Mouse (Mus musculus) monocyte, adult 2 months (primary cell): ENCODE data around the gene Fkbp11.

Experiments
- DNase-seq, 2 experiments: peaks; one replicate each; pipeline ENCODE4 v3.0.0; 2022; ENCODE audit warnings: low spot score in 2 of 2, low read depth in 1 of 2

Fkbp11 gene

DNA sequence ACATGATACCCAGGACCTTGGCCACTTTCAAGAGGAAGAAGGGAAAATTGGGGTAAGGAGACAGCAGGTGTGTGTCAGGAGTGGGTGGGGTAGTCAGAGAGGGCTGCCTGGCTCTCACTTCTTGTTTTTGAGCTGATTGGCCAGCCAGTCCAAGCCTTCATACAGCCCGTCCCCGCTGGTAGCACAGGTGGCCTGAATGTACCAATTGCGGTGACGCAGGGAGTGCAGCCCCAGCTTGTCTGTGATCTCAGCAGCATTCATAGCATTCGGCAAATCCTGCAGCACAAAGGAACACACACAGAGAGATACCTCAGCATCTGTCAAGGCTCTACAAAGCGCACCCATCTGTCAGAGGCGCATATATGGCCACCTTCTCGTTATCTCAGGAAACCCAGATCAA lies 12.2 kb upstream of the Fkbp11 start:
- DNase-seq: no peak

DNA sequence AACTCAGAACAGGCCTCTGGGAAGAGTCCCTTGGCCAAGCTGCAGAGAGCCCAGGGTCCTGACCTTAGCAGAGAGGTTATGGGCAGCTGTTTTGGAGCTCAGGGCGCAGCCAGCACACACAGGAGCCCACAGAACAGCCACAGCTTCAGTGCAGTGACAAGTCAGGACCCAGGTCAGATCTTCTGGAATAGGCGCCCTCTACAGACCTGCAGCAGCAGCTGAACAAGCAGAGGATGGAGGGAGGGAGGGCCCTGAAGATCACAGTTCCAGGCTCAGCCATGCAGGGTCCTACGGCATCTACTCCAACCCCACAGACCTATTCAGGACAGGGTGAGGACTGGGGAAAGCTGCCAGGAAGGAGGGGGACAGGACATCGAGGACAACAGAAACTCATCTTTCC lies 10.8 kb upstream of the Fkbp11 start:
- no peak for DNase-seq

DNA sequence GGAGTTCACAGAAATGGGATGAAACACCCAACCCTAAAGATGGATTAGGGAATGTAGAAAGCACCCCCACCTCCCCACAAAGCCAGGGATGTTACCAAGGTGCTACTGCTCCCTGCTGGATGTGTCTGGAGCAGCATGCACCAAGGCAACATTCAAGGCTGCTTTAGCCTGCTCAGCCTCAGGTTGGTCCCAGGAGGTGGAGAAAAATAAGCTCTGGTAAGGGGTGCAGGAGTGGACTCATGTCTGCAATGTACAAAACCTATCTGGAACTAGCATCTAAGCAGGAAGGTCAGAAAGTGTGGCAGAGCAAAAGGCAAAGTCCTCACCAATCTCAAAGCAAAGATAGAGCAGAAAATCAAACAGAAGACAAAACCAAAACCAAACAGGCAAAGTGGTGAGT lies 9.9 kb upstream of the Fkbp11 start:
- no peak for DNase-seq

DNA sequence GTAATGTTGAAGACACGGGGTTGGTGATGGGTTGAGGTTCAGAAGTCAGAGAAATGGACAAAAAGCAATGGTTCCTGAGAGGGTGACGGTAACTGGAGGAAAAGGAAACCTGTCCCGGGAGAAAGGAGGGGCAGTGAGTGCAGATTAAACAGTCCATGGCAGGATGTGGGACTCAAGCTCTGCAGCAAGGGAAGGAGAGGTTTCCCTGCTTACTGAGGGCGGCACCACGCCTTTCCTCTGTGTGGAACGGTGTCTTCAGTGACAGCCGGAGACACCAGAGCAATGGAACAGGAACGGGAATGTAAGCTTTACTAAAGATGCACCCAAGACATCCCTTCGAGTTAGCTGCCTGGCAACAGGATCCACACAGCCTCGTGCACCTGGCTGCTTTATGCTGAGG lies 8.5 kb upstream of the Fkbp11 start:
- no peak for DNase-seq

DNA sequence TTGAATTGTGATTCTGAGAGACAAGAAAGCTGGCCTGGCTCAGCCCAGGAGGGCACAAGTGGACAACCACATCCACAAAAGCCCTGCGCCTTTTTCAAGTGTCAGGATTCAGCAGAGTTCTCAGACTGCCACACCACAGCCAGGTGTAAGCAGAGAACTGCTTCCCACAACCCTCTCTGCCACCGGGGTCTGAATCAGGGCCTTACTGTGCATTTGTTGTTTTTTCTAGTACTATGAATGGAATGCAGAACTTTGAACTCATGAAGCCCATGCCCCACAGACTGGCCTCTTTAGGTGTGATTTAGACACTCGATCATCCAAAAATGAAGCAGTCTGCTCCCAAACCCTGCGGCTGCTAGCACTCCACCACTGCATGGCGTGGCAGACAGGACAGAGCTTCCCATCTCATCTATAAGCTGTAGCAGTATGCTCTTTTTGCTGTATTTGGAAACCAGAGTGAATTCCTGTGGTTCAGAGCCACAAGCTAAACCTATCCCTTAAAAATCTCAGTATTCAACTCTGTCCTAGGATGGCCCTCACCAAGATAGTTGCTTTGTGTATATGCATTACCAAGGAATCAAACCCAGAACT lies 6.1 kb upstream of the Fkbp11 start:
- DNase-seq: no peak

DNA sequence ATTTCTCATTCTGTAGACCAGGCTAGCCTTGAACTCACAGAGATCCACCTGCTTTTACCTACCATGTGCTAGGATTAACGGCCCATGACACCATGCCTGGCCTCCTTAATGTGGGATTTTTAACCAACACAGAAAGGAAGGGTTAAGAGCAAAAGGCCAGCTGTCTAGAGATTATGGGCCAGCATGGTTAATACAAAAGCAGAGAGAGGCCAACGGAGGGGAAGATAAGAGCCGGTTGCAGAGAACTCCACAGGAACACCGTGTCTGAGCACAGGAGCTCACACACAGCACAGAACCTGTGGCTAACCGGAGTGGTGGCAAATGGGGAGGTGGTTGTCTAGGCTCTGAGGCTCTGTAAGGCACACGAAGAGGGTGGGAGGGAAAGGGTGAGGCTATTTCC lies 5.4 kb upstream of the Fkbp11 start:
- no peak for DNase-seq

DNA sequence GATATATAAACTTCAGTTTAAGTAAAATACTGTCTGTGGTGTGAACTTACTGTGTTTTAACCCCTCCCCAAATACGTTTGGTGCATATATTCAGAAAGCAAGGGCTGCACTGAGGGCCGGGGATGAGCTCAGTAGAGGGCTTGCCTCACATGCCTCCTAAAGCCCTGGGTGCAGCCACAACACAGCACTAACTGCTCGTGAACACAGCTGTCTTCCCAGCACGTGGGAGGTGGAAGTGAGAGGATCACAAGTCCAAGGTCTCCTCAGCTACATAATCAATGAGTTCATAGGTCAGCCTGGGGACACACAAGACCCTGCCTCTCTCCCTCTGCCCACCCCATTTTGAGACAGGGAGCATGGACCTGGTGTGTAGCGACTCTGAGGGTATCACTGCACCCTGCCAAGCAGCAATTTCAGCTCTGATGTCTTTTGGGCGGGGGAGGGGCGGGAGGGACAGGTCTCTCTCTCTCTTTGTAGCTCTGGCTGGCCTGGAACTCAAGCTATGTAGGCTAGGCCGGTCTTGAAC lies 4.1 kb upstream of the Fkbp11 start:
- no peak for DNase-seq

DNA sequence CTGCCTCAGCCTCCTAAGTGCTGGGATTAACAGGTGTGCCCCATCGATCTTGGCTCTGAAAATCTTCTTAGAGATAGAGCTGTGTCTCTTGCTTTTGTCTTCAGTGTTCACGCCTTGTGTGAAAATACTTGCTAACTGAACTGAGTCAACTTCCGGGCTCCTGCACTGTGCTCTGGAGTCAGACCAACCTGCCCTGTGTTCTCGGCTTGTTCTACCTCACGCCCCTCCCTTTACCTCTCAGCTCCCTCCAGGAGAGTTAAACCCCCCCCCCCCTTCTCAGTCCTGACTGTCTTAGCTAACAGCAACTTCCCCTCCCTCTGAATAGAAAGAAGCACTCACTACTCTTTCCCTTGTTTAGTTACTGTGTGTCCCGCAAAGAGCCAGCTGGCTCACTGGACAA lies 2.8 kb upstream of the Fkbp11 start:
- DNase-seq: no peak

DNA sequence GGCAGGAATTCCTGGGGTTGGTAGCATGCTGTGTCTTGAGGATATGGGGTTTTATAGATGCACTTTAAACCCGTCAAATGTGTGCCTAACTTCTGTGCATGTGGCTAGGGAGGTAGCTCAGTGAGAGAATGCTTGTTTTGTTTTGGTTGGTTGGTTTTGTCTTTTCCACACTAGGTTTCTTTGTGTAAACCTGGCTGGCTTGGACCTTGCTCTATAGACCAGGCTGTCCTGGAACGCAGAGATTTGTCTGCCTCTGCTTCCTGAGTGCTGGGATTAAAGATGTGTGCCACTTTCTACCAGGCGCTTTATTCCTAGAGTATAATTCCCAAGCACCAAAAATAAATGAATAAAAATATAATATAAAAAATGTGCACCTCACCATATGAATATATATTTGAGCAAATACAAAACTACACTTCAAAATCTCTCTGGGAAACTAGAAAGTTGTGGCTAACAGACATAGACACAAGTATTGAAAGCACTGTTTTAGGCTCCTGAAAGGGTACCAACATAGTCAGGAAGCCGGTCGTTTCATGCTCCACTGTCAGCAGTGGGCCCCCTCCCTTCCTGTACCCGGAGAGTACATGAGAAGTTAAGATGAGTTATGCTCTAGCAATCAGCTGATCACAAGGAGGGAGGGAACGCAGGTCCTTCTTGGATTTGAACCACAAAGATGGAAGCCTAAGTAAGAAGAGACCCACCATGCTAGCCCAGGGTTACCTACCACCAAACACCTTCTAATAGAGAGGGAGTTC lies 2.0 kb upstream of the Fkbp11 start:
- DNase-seq: no peak

DNA sequence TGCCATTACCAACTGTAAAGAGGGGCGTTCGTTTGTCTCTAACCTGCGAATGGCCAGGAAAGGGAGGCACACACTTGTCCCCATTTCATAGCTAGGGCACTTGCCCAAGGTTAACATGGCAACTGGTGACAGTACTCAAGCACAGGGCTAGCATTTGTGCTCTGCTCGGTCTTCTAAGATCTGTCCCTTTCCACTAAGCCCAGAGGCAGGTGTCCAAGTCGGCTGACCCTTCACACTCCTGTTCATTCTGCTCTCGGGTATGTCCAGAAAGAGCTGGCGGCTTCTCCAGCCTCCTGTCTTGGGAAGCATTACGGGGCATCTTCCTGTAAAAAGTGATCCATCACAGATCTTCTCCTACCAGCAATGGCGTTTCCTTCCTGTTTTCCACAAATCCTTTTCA lies 368 bp upstream of the Fkbp11 start:
- no peak for DNase-seq

DNA sequence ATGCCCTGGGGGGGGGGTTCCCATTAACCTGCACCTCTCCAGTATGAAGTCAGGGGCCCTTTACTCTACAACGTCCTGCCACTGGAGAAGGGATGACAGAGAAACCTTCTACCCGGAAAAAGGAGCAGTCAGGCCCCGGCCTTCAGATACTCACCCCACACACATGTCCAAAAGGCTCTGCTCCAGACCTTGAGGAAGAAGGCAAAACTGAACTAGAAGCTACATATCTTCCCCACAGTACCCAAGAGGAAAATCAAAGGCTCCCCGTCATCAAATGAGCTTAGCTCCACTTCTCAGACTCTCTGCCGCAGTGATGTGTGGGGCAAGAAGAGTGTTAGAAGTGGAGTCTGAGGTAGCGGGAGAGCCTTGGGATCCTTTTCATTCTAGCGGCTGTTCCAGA lies 1.3 kb downstream of the Fkbp11 start:
- no peak for DNase-seq

DNA sequence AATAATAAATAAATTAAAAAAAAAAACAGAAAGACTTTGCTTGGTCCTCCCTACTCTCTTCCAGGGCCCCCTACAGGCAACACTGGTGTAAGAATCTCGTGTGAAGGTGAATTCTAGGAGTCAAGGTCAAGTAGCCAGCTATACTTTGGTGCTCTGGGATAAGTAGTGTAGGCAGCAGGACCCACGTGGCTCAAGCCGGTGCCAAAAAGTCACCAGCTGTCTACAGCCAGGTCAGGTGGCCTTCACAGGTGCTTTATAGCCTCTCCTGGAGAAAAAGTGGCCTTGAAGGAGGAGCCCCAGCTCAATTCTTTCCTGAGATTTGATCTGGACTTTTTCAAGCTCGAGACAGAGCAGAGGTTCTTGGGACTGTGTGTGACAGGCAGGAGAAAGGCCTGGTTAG lies 1.9 kb downstream of the Fkbp11 start:
- no peak for DNase-seq

DNA sequence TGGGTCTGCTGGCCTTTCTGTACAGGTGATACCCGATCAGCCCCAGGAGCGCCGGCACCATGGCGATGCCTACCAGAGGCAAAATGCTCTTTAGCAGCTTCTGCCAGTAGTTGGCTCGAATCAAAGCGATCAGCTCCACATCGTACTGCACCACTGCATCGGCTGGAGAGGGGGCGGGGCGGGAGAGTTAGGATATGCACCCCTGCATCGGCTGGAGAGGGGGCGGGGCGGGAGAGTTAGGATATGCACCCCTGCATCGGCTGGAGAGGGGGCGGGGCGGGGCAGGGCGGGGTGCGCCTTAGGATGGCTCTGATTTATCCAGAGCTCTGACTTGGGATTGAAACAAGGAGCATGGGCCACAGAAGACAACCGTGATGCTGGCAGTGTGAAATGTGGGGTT lies 3.6 kb downstream of the Fkbp11 start:
- DNase-seq: no peak

DNA sequence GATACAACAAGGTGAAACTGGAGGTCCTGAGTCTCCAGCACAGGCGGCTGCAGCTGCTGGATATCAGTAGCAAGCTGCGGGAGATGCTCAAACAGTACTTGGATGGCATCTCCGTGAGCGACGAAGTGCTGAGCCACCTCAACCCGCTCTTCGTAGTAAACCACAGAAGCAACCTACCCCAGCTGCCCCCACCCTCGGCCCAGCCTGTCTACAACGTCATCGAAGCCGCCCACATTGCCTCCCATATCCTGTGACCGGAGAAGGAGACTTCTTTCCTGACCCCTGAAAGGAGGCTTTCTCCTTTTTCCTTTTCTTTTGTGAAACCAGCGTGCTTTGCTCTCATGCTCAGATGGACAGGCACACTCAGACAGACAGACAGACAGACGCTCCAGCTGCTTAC lies 5.1 kb downstream of the Fkbp11 start:
- no peak for DNase-seq

DNA sequence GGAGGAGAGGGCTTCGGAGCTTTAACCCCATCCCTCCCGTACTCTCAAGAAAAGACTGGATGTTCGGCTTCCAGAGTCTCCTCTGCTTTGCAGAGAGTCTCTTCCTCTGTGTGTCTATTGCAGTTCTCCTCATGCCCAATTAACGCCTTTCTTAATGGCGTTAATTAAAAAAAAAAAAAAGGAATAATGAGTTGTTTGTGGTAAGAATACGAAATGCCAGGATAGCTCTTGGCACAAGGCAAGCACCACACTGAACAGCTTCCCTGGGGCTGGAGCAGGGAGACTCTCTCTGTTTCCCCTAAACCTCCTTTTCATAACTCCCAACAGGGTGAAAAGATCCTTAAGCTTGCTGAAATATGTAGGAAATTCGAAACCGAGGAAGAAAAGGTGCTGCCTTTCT lies 5.8 kb downstream of the Fkbp11 start:
- no peak for DNase-seq

DNA sequence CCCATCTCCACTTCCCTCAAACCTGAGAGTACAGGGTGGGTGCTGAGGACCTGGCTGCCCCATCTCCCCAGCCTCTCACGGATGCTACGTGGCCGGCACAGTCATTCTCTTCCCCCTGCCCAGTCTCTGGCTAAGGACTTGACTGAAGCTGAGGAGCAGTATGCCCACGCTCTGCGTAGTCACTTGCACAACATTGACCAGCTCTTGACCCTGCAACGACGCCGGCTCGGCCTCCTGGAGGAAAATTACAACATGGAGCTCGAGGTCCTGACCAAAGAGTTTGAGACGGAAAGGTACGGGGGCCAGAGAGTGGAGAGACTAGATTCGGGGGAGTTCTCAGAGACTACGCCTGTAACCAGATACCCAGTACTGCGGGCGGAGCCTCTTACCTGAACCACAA lies 10.7 kb downstream of the Fkbp11 start:
- DNase-seq: no peak

DNA sequence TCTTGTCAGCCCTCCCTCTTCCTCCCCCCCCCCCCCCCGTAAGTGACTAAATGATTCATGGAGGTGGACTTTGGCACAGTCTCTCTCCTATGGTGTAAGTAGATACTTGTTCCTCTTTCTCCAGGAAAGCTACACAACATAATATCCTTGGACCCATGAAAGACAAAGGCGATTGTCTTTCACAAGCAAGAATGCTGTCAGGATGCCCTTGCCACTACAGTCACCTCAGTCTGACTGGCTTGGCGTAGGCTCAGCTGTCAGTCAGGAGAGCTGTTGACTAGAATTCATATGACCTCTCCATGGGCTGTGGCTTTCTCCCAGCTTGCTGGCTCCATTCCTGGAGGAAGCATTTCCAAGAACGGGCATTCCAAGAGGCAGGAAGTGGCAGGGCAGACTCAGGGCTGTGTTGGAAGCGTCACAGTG lies 13.8 kb downstream of the Fkbp11 start:
- no peak for DNase-seq

DNA sequence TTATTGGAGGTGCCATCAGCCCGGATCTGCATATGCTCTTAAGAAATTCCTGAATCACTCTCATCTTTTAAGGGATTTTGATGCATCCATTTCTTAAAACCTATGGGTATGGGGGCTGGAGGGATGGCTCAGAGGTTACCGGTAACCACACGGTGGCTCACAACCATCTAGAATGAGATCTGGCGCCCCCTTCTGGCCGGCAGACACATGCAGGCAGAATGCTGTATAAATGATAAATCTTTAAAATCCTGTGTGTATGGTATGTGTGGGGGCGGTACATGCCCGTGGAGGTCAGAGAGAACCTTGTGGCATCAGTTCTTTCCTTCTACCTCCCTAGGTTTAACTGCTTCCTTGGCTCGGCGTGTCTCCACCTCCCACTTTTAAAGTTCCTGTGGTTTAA lies 17.6 kb downstream of the Fkbp11 start:
- DNase-seq: peak in 1 of 2 experiments; percentile 41

DNA sequence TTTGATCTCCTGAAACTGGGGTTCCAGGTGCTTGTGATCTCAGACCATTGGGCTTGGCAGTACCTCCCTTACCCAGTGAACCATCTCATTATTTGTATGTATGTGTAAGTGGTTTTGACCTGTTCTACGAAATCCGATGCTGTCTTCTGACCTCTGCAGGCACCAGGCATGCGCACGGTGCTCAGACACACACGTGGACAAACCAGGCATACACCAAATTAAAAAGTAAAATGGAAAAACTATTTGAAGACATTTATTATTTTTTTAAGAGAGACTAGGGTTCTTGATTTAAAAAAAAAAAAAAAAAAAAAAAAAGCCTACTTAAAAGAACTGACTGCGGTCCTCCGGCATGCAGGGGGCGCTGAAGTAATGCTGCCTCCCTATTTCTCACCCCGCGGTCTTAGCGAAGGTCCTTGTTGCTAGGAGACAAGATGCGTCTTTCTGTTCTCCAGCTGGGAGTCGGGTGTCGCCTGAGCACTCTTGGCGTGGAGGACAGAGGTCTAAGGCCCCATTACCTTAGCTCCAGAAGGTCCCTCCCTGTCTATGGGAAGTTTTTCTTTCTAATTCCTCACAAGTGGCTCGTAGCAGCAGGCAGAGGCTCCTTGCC lies 20.1 kb downstream of the Fkbp11 start, which contains the start of gene Ccdc65:
Gene Ccdc65, plus strand, starts transcription at position 442 of the 607 bp plus-strand sequence.
- DNase-seq: peak; percentile 57 to 74

DNA sequence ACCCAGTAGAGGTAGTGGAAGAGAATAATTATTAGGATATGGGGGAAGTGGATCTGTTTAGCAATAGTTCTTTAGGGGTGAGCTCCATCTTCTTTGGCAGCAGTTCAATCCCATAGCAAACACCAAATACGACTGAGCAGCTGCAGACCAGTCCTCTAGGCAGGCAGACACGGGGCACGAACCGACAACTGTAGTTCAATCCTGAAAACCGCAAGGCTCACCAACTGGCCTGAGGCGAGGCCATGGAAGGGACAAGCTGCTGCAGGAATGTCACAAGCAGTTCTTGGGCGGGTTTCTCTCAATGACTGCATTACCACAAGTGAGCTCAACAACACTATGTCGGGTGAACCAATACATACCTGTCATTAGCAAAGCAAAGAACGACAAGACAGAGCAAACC lies 23.7 kb downstream of the Fkbp11 start:
- no peak for DNase-seq

DNA sequence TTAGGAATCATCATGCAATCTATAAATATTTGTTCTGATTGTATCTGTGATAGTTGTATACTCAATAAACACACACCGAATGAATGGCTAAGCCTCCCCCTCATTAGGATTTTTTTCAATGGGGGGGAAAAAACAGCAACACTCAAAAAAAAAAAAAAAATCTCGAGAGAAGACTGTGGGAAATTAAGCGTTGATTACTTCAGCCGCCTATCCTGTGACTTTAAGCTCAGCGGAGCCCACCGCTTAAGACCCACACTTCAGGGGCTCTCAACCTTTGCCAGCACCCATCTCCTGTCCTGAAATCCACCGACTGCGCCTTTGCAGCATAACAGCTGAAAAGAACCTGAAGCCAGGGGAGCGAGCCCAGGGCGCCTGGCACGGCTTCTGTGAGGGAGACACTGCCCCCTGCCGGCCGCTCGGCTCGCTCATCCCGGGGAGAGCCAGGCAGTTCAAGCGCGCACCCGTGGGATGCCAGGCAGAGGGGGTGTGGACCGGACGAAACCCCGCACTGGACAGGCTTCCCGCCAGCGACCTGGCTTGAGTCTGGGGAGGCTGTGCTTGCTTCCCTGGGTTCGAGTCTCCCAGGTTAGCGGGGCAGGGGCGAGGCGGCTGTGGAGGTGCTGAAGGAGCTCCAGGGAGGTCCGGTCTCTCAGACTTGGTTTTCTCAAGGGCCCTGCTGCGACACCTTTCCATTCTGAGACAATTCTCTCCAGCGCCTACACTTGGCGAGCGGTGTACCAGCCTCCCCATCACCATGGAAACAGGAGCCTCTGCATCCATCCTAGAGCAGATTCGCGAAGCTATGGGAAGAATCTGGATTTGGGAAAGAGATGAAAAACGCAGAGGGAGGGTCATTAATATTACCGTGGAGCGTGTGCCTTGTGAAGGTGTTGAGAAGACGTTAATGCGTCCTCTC lies 28.6 kb downstream of the Fkbp11 start:
- peak; percentile 26 to 78 for DNase-seq
